Mouse (Mus musculus) heart, embryonic 14.5 days (tissue): ENCODE measurements around the gene Cfdp1. TPM values are rescaled to one million over a fixed set of nuclear protein-coding genes. Genes with fewer than 3 reads are reported as not detected.
A peak's percentile ranks its signal among the peaks of the same experiment; 100 is the strongest.

Experiments used
- ATAC-seq: fragments of 200-750 bp; cut with Nextera tagmentation; 2 replicates; pipeline ENCODE4 v1.8.0; 2017; ENCODE audit warnings: low read depth, moderate TSS enrichment; ENCODE audit not compliant: insufficient number of reproducible peaks, insufficient read depth, low FRiP score
- H3K27ac ChIP-seq, 2 experiments: fragments of 200-500 bp in 1 of 2; fragments of 300-500 bp in 1 of 2; sonication (generic) in 1 of 2; replicated peaks in 1 of 2; 2 replicates each; pipeline ENCODE4 v1.5.1; 2012 to 2014; ENCODE audit warnings: low read depth in 2 of 2, low read length in 2 of 2, control low read depth in 1 of 2, mild to moderate bottlenecking in 1 of 2, mixed read lengths in 1 of 2; ENCODE audit not compliant: control insufficient read depth in 1 of 2, insufficient read depth in 1 of 2
- H3K27me3 ChIP-seq: fragments of 300-500 bp; sonication (generic); 2 replicates; pipeline ENCODE4 v1.6.1; 2014; ENCODE audit warnings: mild to moderate bottlenecking, low read length, control low read depth; ENCODE audit not compliant: control insufficient read depth, insufficient read depth
- H3K36me3 ChIP-seq: fragments of 300-500 bp; sonication (generic); 2 replicates; pipeline ENCODE4 v1.6.1; 2014; ENCODE audit warnings: mild to moderate bottlenecking, control low read depth, low read length, mixed read lengths; ENCODE audit not compliant: control insufficient read depth, insufficient read depth
- H3K4me1 ChIP-seq, 2 experiments: fragments of 200-500 bp in 1 of 2; fragments of 300-500 bp in 1 of 2; sonication (generic) in 1 of 2; 2 replicates each; pipeline ENCODE4 v1.6.1; 2012 to 2014; ENCODE audit warnings: low read length in 2 of 2, control low read depth in 1 of 2, mixed read lengths in 1 of 2; ENCODE audit not compliant: control insufficient read depth in 2 of 2, insufficient read depth in 2 of 2
- H3K4me2 ChIP-seq: fragments of 300-500 bp; sonication (generic); 2 replicates; pipeline ENCODE4 v1.6.1; 2014; ENCODE audit warnings: mild to moderate bottlenecking, low read length
- H3K4me3 ChIP-seq, 2 experiments: fragments of 200-500 bp in 1 of 2; fragments of 300-500 bp in 1 of 2; sonication (generic) in 1 of 2; 2 replicates each; pipeline ENCODE4 v1.5.1; 2012 to 2014; ENCODE audit warnings: low read length in 2 of 2, mild to moderate bottlenecking in 2 of 2, control low read depth in 1 of 2, low read depth in 1 of 2, moderate library complexity in 1 of 2; ENCODE audit not compliant: control insufficient read depth in 1 of 2, insufficient read depth in 1 of 2
- H3K9ac ChIP-seq: fragments of 300-500 bp; sonication (generic); 2 replicates; pipeline ENCODE4 v1.6.1; 2014; ENCODE audit warnings: mild to moderate bottlenecking, low read length
- H3K9me3 ChIP-seq: fragments of 300-500 bp; sonication (generic); 2 replicates; pipeline ENCODE4 v1.6.1; 2016; ENCODE audit warnings: low read length, control low read depth; ENCODE audit not compliant: control insufficient read depth
- WGBS: fragments of 180-500 bp; shearing (Covaris S2); extraction: QIAGEN DNeasy Blood & Tissue Kit; methylation state at CpG from one replicate; pipeline ENCODE4 v1.1.7; 2014; 5-methylcytosine and 5-hydroxymethylcytosine counted together
- polyA plus RNA-seq: library from polyadenylated mRNA; unstranded; fragments of >200 nt; fragmentation: Nextera tagmentation; extraction: Ambion mirVana; gene quantifications from 2 replicates; pipeline ENCODE4 v1.2.1, GENCODE M21; 2014

The Cfdp1 gene
- polyA plus RNA-seq, 1 experiment from 2014 or later = 110 TPM

DNA sequence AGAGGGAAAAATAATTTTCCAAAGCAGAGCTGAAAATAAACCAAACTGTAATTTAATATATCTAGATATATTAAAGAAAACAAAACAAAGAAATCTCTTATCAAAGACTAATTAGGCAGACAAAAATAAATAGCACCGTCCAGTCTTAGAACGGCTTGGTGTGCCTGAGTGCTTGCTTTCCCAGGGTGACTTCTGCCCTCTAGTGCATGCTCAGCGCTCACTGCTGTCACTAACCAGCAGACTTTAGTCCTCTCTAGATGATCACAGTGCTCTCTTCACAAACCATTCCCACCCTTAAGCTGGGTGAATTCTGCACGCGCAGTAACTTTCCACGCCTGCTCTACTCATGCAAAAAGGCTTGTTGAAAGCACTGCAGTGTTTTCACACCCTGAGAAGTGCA lies 28.9 kb downstream of the Cfdp1 start:
- no peak for ATAC-seq
- Histone ChIP-seq H3K9me3 (no peaks in the 10 kb centered on the region), H3K4me3 (no peak overlapping the region), H3K27me3 (no peaks in the 10 kb centered on the region), H3K27ac (no peak overlapping the region), H3K4me1 (peaks cover 0 to 11% of the 10 kb centered on the region in 2 experiments; a peak in 2 of 4 replicates), H3K9ac (no peak overlapping the region), H3K4me2 (no peak overlapping the region), H3K36me3 (peaks cover 78% of the 10 kb centered on the region)
- WGBS = 54% methylated on average over 6 of the region's 6 CpGs

DNA sequence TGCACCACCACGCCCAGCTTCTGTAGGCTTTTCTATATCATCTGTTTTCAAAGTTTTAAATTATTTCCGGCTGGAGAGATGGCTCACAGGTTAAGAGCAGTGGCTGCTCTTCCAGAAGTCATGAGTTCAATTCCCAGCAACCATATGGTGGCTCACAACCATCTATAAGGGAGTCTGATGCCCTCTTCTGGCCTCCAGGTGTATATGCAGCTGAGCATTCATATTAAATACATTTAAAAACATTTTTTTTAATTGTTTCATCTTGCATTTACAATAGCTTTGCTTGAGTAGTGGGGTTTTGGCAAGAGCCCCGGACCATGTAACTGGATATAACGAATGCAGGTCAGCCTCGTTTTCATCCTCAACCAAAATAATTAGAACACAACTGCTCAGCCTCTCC lies 29.8 kb downstream of the Cfdp1 start:
- peaks cover 0 to 15% of the 10 kb centered on the region in 2 experiments; a peak in 2 of 4 replicates for H3K4me1 ChIP-seq
- WGBS = 94% methylated on average over 5 of the region's 5 CpGs
- H3K27me3 ChIP-seq = no peaks in the 10 kb centered on the region
- no peak overlapping the region for H3K4me2 ChIP-seq
- H3K36me3 ChIP-seq = peaks cover 76% of the 10 kb centered on the region
- H3K4me3 ChIP-seq = no peak overlapping the region
- no peak overlapping the region for H3K27ac ChIP-seq
- H3K9me3 ChIP-seq = no peaks in the 10 kb centered on the region
- no peak overlapping the region for H3K9ac ChIP-seq
- no peak for ATAC-seq

DNA sequence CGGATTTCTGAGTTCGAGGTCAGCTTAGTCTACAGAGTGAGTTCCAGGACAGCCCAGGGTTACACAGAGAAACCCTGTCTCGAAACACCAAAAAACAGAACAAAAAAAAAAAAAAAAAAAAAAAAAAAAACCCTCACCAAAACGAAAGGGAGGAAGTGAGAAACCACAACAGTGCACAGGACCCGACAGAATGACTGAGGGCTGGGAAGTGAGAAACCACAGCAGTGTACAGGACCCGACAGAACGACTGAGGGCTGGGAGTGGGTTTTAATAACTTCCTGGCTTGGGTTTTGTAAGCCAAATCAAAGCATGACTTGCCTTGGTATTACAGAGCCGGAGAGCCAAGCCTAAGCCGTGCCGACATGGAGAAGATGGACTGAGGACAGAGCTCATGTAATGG lies 32.9 kb downstream of the Cfdp1 start:
- WGBS = 77% methylated on average over 10 of the region's 10 CpGs
- ATAC-seq = no peak
- Histone ChIP-seq H3K4me1 (peaks cover 0 to 20% of the 10 kb centered on the region in 2 experiments; a peak in 2 of 4 replicates), H3K36me3 (peaks cover 57% of the 10 kb centered on the region), H3K27ac (peak overlapping the region in 1 of 2 experiments; percentile 25; a peak in 1 of 4 replicates), H3K4me3 (no peak overlapping the region), H3K27me3 (no peaks in the 10 kb centered on the region), H3K4me2 (no peak overlapping the region), H3K9me3 (no peaks in the 10 kb centered on the region), H3K9ac (no peak overlapping the region)

DNA sequence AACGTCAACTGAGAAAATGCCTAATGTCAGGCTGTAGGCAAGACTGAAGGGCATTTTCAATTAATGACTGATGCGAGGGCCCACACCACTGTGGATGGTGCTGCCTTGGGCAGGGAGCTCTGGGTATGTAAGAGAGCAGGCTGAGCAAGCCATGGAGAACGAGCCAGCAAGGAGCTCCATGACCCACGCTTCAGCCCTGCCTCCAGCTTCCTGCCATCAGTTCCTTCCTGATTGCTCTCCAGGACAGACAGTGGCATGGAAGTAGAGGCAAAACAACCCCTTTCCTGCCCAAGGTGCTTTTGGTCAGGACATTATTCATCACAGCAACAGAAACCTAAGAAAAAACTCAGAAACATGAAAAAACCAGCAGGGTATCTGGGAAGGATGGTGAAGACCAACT lies 33.4 kb downstream of the Cfdp1 start:
- WGBS = 82% methylated on average over 4 of the region's 4 CpGs
- Histone ChIP-seq H3K36me3 (peaks cover 56% of the 10 kb centered on the region), H3K4me1 (peaks cover 0 to 20% of the 10 kb centered on the region in 2 experiments; a peak in 2 of 4 replicates), H3K9ac (no peak overlapping the region), H3K4me2 (no peak overlapping the region), H3K27me3 (no peaks in the 10 kb centered on the region), H3K4me3 (no peak overlapping the region), H3K27ac (peak overlapping the region in 1 of 2 experiments; percentile 61; a peak in 2 of 4 replicates), H3K9me3 (no peaks in the 10 kb centered on the region)
- no peak for ATAC-seq

DNA sequence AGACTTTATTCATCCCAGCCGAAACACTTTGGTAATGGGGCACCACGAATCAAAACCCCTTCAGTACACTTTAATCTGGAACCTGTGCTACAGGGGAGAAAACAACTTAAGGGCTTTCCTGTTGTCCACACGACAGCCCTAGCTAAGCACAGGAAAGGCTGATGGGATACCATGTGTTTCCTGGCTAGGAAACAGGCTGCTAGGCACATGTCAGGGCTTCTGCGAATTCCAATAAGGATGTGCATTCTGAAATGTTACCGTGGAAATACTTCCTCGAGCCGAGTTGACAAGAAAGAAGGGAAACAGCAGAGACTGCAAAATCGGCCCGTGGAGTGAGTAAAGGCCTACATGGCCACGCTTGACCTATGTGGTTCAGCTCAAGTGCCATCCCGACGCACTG lies 34.1 kb downstream of the Cfdp1 start:
- Histone ChIP-seq H3K36me3 (peaks cover 56% of the 10 kb centered on the region), H3K4me3 (no peak overlapping the region), H3K9ac (no peak overlapping the region), H3K4me2 (no peak overlapping the region), H3K4me1 (peaks cover 0 to 20% of the 10 kb centered on the region in 2 experiments; a peak in 2 of 4 replicates), H3K9me3 (no peaks in the 10 kb centered on the region), H3K27ac (peak overlapping the region; percentile 18 to 61; a peak in 3 of 4 replicates), H3K27me3 (no peaks in the 10 kb centered on the region)
- 70% methylated on average over 12 of the region's 12 CpGs for WGBS
- ATAC-seq = no peak

DNA sequence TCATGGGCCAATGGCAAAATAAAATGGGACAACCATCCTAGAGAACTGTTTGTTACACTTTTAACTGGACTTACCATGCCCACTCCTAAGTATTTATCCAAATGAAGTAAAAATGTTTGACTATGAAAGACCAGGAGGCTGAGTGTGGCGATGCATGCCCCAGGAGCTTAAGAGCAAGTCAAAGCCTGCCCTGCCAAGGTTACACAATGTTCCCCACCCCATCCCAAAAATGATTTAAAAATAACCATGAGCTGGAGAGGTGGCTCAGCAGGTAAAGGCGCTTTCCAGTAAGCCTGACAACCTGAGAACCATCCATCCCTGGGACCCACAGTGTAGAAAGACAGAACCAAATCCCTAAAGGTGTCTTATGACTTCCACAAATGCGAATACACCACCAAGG lies 35.5 kb downstream of the Cfdp1 start:
- no peak overlapping the region for H3K4me2 ChIP-seq
- no peak overlapping the region for H3K4me3 ChIP-seq
- no peak overlapping the region for H3K9ac ChIP-seq
- H3K27ac ChIP-seq = 0 out of 4 replicates have a peak overlapping the region, but pooled peaks of 1 of the 2 experiments have one; percentile 61
- WGBS = 90% methylated on average over 3 of the region's 3 CpGs
- H3K4me1 ChIP-seq = peaks cover 0 to 20% of the 10 kb centered on the region in 2 experiments; a peak in 2 of 4 replicates
- H3K36me3 ChIP-seq = peaks cover 49% of the 10 kb centered on the region
- no peaks in the 10 kb centered on the region for H3K27me3 ChIP-seq
- ATAC-seq = no peak
- H3K9me3 ChIP-seq = no peaks in the 10 kb centered on the region

DNA sequence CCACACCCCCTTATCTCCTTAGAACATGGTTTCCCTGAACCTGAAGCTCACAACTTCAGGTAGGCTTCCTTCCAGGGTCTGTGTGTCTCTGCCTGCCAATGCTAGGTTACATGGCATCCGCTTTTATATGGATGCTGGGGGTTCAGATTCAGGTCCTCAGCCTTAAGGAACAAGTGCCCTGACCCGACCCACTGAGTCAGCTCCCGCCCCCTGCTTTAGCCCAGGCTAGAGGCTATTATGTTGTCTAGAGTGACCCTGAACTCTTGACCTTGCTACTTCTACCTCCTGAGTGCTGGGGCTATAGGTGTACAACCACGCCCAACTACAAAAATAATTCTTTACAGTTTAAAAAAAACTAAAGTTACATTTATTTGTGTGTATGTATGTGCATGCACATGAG lies 39.0 kb downstream of the Cfdp1 start:
- Histone ChIP-seq H3K36me3 (peaks cover 31% of the 10 kb centered on the region), H3K9me3 (no peaks in the 10 kb centered on the region), H3K4me2 (no peak overlapping the region), H3K4me1 (peaks cover 0 to 20% of the 10 kb centered on the region in 2 experiments; a peak in 2 of 4 replicates), H3K9ac (no peak overlapping the region), H3K27ac (no peak overlapping the region), H3K27me3 (no peaks in the 10 kb centered on the region), H3K4me3 (no peak overlapping the region)
- 93% methylated on average over 4 of the region's 4 CpGs for WGBS
- ATAC-seq = no peak

DNA sequence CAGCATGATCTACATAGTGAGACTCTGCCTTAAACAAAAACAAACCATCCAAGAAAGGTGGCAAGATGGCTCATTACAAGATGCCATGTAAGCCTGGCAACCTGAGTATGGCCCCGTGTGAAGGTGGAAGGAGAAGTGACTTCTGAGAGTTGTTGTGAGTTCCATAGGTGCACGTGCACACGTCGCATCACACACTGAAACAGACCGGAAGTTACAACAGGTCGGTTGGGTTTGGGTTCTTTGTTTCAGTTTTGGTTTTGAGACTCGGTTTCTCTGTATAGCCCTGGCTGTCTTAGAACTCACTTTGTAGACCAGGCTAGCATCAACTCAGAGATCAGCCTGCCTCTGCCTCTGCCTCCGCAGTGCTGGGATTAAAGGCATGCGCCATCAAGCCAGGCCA lies 40.3 kb downstream of the Cfdp1 start:
- H3K4me2 ChIP-seq = no peak overlapping the region
- peaks cover 29% of the 10 kb centered on the region for H3K36me3 ChIP-seq
- no peak overlapping the region for H3K9ac ChIP-seq
- WGBS = 92% methylated on average over 9 of the region's 9 CpGs
- ATAC-seq = no peak
- H3K27ac ChIP-seq = no peak overlapping the region
- no peaks in the 10 kb centered on the region for H3K9me3 ChIP-seq
- peaks cover 0 to 16% of the 10 kb centered on the region in 2 experiments; a peak in 2 of 4 replicates for H3K4me1 ChIP-seq
- no peaks in the 10 kb centered on the region for H3K27me3 ChIP-seq
- H3K4me3 ChIP-seq = no peak overlapping the region
